Mouse (Mus musculus) E14TG2a.4 (cell line): ENCODE results near the gene Adarb2.

Experiments
- CTCF ChIP-seq: conservative IDR thresholded peaks from 2 replicates; pipeline ENCODE4 v1.5.1; 2014; ENCODE audit warnings: low read length
- NANOG ChIP-seq: IDR thresholded peaks from 2 replicates; pipeline ENCODE4 v1.6.1; 2014; ENCODE audit warnings: borderline replicate concordance, low read length, mixed read lengths
- POU5F1 ChIP-seq: IDR thresholded peaks from 2 replicates; pipeline ENCODE4 v1.6.1; 2014; ENCODE audit warnings: low read length, borderline replicate concordance

DNA sequence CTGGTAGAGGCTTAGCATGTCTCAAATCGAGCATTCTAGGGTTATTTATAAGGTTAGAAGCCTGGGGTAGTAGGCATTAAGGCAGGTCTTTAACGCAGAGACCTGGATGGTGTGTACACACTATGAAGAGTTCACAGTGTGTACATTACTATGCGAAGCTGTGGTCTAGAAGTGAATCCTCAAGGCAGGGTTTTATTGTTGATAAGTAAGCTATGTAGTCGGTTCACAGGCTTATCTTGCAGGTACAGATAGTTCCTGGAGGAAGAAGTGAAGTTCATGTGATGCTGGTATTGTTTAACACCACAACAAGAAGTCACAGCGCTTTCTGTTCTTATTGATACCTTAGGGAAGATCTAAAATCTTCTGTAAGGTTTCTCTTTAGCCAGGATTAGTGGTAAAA is 290.7 kb downstream of the Adarb2 start:
- TF ChIP-seq CTCF = no peak
- no peak for TF ChIP-seq POU5F1
- TF ChIP-seq NANOG = no peak
